Mouse (Mus musculus): ENCODE results near the gene Catsperz. TPM values are rescaled to one million over a fixed set of nuclear protein-coding genes. Genes with fewer than 3 reads are reported as not detected.
"Not testable (repeated sequence)": the region's sequence is repeated elsewhere in the genome, so short reads cannot be mapped to it uniquely, and the experiment has no call there.

Catsperz gene
- polyA plus RNA-seq, 1 experiment from 2014 or later = 1.4 TPM

DNA sequence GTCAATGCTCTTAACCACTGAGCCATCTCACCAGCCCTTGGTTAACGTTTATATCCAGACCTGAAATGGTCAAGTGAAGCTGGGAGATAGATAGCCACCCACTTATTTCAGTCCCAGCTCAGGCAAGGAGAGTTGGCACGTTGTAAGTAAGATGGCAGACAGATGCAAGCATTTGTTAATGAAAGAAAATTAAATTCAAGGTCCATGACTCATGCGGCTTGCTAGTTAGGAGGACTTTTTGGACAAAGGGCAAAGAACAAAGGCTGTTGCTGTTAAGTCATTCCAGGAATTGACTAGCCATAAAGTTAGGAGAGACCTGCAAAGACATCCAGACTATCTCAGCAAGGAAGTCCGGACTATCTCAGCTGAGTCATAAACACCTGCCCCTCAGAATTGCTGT, 25.5 kb downstream of the Catsperz start:
- Histone ChIP-seq H3K36me3 (ENCODE audit: control insufficient read depth, insufficient read depth, low read length) (peaks cover 3% of the 10 kb centered on the region; the same call in 1 of the 2 replicates), H3K9me3 (ENCODE audit: control insufficient read depth, low read length) (peaks cover 7% of the 10 kb centered on the region; the same call in 1 of the 2 replicates), H3K27me3 (ENCODE audit: control insufficient read depth, insufficient read depth, low read length) (no peaks in the 10 kb centered on the region), H3K4me1 (ENCODE audit: control insufficient read depth in 2 of 2, insufficient read depth in 2 of 2, low read length in 2 of 2) (no peaks in the 10 kb centered on the region), H3K4me3 (ENCODE audit: control insufficient read depth in 1 of 2, insufficient read depth in 1 of 2, low read depth in 1 of 2, low read length in 2 of 2) (no peak overlapping the region), H3K9ac (ENCODE audit: low read length) (no peak overlapping the region), H3K27ac (replicated peaks in 1 of 2; ENCODE audit: control insufficient read depth in 1 of 2, insufficient read depth in 1 of 2, low read depth in 2 of 2, low read length in 2 of 2) (no peak overlapping the region), H3K4me2 (ENCODE audit: low read length) (no peak overlapping the region)
- no peak for ATAC-seq (ENCODE audit: insufficient number of reproducible peaks, insufficient read depth, low FRiP score, low read depth)
- 80% methylated on average over 4 of the region's 4 CpGs for WGBS

DNA sequence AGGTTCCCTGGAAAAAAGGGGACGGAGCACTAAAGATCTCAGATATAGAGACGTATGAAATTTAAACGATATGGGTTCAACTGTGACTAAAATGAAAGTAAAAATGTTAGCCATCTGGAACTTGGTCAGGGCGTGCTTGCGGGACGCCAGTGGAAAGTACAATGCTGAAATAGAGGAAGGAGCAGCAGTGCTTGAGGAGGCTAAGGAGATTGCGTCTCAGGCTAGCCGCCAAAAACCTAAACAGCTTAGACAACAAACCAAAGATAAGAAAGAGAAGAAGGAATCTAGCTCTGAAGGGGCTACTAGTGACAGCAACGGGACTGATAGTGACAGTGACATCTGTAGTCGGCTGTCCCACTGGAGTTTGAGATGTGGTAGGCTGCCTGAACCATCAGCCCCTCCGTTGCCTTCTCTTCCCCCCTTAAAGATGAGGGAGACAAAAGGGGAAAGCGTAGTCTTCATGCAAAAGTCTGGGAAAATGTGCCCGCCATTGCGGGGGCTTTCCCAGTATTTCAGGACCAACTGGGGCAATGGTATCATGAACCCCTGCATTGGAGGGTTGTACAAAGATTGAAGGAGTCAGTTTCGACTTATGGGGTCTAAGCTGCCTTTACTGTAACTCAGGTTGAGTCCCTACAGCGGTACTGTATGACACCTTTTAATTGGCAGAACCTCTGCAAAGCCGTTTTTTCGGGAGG, 29.4 kb downstream of the Catsperz start:
- H3K27ac ChIP-seq (replicated peaks in 1 of 2; ENCODE audit: control insufficient read depth in 1 of 2, insufficient read depth in 1 of 2, low read depth in 2 of 2, low read length in 2 of 2); H3K9me3 ChIP-seq (ENCODE audit: control insufficient read depth, low read length); H3K9ac ChIP-seq (ENCODE audit: low read length); H3K4me2 ChIP-seq (ENCODE audit: low read length); H3K27me3 ChIP-seq (ENCODE audit: control insufficient read depth, insufficient read depth, low read length); H3K4me3 ChIP-seq (ENCODE audit: control insufficient read depth in 1 of 2, insufficient read depth in 1 of 2, low read depth in 1 of 2, low read length in 2 of 2); H3K4me1 ChIP-seq (ENCODE audit: control insufficient read depth in 2 of 2, insufficient read depth in 2 of 2, low read length in 2 of 2); H3K36me3 ChIP-seq (ENCODE audit: control insufficient read depth, insufficient read depth, low read length); ATAC-seq (ENCODE audit: insufficient number of reproducible peaks, insufficient read depth, low FRiP score, low read depth): not testable (repeated sequence)
- WGBS = 77% methylated on average over 18 of the region's 18 CpGs

DNA sequence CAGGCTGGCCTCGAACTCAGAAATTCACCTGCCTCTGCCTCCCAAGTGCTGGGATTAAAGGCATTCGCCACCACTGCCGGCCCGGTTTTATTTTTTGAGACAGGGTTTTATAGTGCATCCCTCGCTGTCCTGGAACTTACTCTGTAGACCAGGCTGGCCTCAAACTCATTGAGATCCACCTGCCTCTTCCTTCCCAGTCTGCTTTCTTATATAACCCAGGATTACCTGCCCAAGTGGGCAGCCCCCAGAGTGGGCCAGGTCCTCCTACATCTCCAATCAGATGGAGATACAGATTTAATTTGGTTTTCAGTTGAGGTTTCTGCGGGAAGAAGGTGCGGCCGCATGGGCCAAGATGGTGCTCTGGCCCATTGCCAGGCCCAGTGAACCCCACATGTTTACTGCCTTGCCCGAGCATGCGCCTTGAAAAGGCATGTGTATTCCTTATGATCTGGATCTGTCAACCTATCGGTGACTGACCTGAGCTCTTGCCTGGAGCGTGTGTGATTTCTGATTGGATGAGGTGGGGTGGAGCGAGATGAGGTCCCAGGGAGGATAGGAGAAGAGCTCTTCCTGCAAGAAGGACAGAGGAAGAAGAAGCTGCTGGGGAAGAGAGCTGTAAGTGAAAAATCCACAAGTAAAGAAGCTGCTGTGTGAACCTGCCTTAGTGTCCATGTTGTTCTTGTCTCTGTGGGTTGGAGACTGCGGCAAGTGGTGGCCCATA, 31.3 kb downstream of the Catsperz start:
- Histone ChIP-seq H3K4me2 (ENCODE audit: low read length) (no peak overlapping the region), H3K4me1 (ENCODE audit: control insufficient read depth in 2 of 2, insufficient read depth in 2 of 2, low read length in 2 of 2) (no peaks in the 10 kb centered on the region), H3K9ac (ENCODE audit: low read length) (no peak overlapping the region), H3K27me3 (ENCODE audit: control insufficient read depth, insufficient read depth, low read length) (no peaks in the 10 kb centered on the region), H3K36me3 (ENCODE audit: control insufficient read depth, insufficient read depth, low read length) (no peaks in the 10 kb centered on the region), H3K27ac (replicated peaks in 1 of 2; ENCODE audit: control insufficient read depth in 1 of 2, insufficient read depth in 1 of 2, low read depth in 2 of 2, low read length in 2 of 2) (no peak overlapping the region), H3K9me3 (ENCODE audit: control insufficient read depth, low read length) (peaks cover 6% of the 10 kb centered on the region; the same call in 1 of the 2 replicates), H3K4me3 (ENCODE audit: control insufficient read depth in 1 of 2, insufficient read depth in 1 of 2, low read depth in 1 of 2, low read length in 2 of 2) (no peak overlapping the region)
- ATAC-seq (ENCODE audit: insufficient number of reproducible peaks, insufficient read depth, low FRiP score, low read depth) = no peak
- WGBS = 90% methylated on average over 14 of the region's 14 CpGs

DNA sequence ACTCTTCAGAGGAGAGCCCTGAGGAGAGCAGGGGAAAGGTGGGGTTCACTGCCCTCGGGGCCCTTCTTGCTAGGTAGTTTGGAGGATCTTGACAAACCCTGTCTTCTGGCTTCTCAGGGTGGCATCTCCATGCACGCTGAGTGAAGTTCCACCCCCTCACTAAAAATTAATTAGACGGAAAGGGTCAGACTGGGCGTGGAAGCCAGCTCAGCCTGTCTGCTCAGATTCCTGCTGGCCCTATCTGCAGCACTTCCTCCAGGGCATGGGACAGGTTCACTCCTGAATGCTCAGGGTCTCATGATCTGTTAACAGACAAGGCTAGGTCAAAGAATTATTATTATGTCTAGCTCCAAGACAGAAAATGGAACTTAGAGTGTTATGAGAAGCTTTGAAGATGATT, 32.7 kb downstream of the Catsperz start:
- Histone ChIP-seq H3K9me3 (ENCODE audit: control insufficient read depth, low read length) (peaks cover 6% of the 10 kb centered on the region; the same call in 1 of the 2 replicates), H3K27ac (replicated peaks in 1 of 2; ENCODE audit: control insufficient read depth in 1 of 2, insufficient read depth in 1 of 2, low read depth in 2 of 2, low read length in 2 of 2) (no peak overlapping the region), H3K4me1 (ENCODE audit: control insufficient read depth in 2 of 2, insufficient read depth in 2 of 2, low read length in 2 of 2) (no peaks in the 10 kb centered on the region), H3K36me3 (ENCODE audit: control insufficient read depth, insufficient read depth, low read length) (no peaks in the 10 kb centered on the region), H3K4me2 (ENCODE audit: low read length) (no peak overlapping the region), H3K4me3 (ENCODE audit: control insufficient read depth in 1 of 2, insufficient read depth in 1 of 2, low read depth in 1 of 2, low read length in 2 of 2) (no peak overlapping the region), H3K27me3 (ENCODE audit: control insufficient read depth, insufficient read depth, low read length) (no peaks in the 10 kb centered on the region), H3K9ac (ENCODE audit: low read length) (no peak overlapping the region)
- 46% methylated on average over 4 of the region's 4 CpGs for WGBS
- ATAC-seq (ENCODE audit: insufficient number of reproducible peaks, insufficient read depth, low FRiP score, low read depth) = no peak

DNA sequence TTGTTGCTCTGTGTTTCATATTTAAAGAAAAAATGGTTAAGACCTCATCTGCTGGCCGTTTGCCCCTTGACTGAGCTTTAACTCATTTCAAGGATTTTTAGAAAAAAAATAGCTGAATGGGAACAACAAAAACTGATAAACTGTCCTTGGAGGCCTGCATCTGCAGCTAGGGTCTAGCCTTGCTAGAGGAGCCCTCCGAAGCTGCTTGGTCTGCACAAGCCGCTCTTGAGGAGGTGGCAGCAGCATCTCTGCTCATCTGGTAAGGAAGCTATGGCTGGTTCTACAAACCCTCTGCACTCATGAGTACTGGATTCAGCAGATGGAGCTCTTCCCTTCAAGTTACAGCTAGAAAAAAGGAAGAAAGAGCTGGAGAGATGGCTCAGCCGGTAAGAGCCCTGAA, 47.2 kb downstream of the Catsperz start:
- H3K4me1 ChIP-seq (ENCODE audit: control insufficient read depth in 2 of 2, insufficient read depth in 2 of 2, low read length in 2 of 2) = no peaks in the 10 kb centered on the region
- no peaks in the 10 kb centered on the region for H3K36me3 ChIP-seq (ENCODE audit: control insufficient read depth, insufficient read depth, low read length)
- H3K9ac ChIP-seq (ENCODE audit: low read length) = no peak overlapping the region
- H3K4me2 ChIP-seq (ENCODE audit: low read length) = no peak overlapping the region
- H3K4me3 ChIP-seq (ENCODE audit: control insufficient read depth in 1 of 2, insufficient read depth in 1 of 2, low read depth in 1 of 2, low read length in 2 of 2) = no peak overlapping the region
- 81% methylated on average over 4 of the region's 4 CpGs for WGBS
- no peaks in the 10 kb centered on the region for H3K9me3 ChIP-seq (ENCODE audit: control insufficient read depth, low read length)
- ATAC-seq (ENCODE audit: insufficient number of reproducible peaks, insufficient read depth, low FRiP score, low read depth) = no peak
- no peaks in the 10 kb centered on the region for H3K27me3 ChIP-seq (ENCODE audit: control insufficient read depth, insufficient read depth, low read length)
- H3K27ac ChIP-seq (replicated peaks in 1 of 2; ENCODE audit: control insufficient read depth in 1 of 2, insufficient read depth in 1 of 2, low read depth in 2 of 2, low read length in 2 of 2) = no peak overlapping the region

DNA sequence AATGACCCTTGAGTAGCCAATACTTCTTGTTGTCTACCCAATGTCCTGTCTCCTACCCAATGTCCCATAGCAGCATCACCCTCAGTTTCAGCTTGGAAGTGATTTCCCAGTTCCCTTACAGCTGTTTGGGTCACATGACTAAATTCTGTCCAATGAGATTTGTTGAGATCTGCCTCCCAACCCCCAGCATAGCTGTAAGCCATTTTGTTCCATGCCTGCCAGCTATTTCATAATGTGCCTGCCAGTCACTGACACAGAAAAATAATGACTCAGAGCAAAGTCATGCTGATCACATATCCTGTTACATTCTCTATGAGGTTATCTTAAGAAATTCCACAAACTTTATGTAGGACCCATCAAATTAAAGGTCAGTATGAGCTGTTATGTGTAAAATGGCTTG, 48.4 kb downstream of the Catsperz start:
- Histone ChIP-seq H3K36me3 (ENCODE audit: control insufficient read depth, insufficient read depth, low read length) (no peaks in the 10 kb centered on the region), H3K27ac (replicated peaks in 1 of 2; ENCODE audit: control insufficient read depth in 1 of 2, insufficient read depth in 1 of 2, low read depth in 2 of 2, low read length in 2 of 2) (no peak overlapping the region), H3K4me1 (ENCODE audit: control insufficient read depth in 2 of 2, insufficient read depth in 2 of 2, low read length in 2 of 2) (no peaks in the 10 kb centered on the region), H3K4me3 (ENCODE audit: control insufficient read depth in 1 of 2, insufficient read depth in 1 of 2, low read depth in 1 of 2, low read length in 2 of 2) (no peak overlapping the region), H3K27me3 (ENCODE audit: control insufficient read depth, insufficient read depth, low read length) (no peaks in the 10 kb centered on the region), H3K9ac (ENCODE audit: low read length) (no peak overlapping the region), H3K4me2 (ENCODE audit: low read length) (no peak overlapping the region), H3K9me3 (ENCODE audit: control insufficient read depth, low read length) (no peaks in the 10 kb centered on the region)
- no peak for ATAC-seq (ENCODE audit: insufficient number of reproducible peaks, insufficient read depth, low FRiP score, low read depth)

DNA sequence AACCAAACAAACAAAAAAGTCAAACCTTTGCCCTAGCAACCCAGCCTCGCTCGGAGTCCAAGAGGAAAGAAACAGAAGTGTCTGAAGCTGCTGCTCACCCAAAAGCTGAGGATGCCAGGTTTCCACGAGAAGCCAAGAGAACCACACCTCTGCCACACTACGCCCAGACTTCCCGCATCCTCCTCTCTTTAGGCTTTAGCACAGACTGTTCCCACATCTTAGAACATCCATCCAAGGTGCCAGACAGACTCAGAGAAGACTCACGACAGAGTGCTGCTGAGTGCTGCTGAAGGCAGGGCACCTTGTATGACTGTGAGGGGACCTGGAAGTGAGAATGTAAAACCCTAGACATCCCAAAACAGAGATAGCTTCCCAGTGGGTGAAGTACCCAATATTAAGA, 49.3 kb downstream of the Catsperz start:
- 75% methylated on average over 6 of the region's 6 CpGs for WGBS
- H3K4me1 ChIP-seq (ENCODE audit: control insufficient read depth in 2 of 2, insufficient read depth in 2 of 2, low read length in 2 of 2) = no peaks in the 10 kb centered on the region
- no peak overlapping the region for H3K9ac ChIP-seq (ENCODE audit: low read length)
- no peak overlapping the region for H3K4me2 ChIP-seq (ENCODE audit: low read length)
- H3K27ac ChIP-seq (replicated peaks in 1 of 2; ENCODE audit: control insufficient read depth in 1 of 2, insufficient read depth in 1 of 2, low read depth in 2 of 2, low read length in 2 of 2) = no peak overlapping the region
- no peak overlapping the region for H3K4me3 ChIP-seq (ENCODE audit: control insufficient read depth in 1 of 2, insufficient read depth in 1 of 2, low read depth in 1 of 2, low read length in 2 of 2)
- H3K9me3 ChIP-seq (ENCODE audit: control insufficient read depth, low read length) = no peaks in the 10 kb centered on the region
- no peaks in the 10 kb centered on the region for H3K27me3 ChIP-seq (ENCODE audit: control insufficient read depth, insufficient read depth, low read length)
- no peak for ATAC-seq (ENCODE audit: insufficient number of reproducible peaks, insufficient read depth, low FRiP score, low read depth)
- no peaks in the 10 kb centered on the region for H3K36me3 ChIP-seq (ENCODE audit: control insufficient read depth, insufficient read depth, low read length)

Data from heart, embryonic 14.5 days (tissue).